Mouse (Mus musculus): ENCODE data around the gene Ano6.

- TF ChIP-seq CTCF (IDR thresholded peaks at IDR 0.05; ENCODE audit: insufficient read depth, low read length) (no peak), POLR2A (IDR thresholded peaks at IDR 0.05; ENCODE audit: borderline replicate concordance, extremely low read depth, low read depth, low read length) (no peak)
These were observed 31.8 kb upstream of the Ano6 start for GRCm38 (mm10) chr15:95758696-95759434.
